Mouse (Mus musculus) limb, embryonic 13.5 days (tissue): ENCODE data around the gene Gmip. TPM values are rescaled to one million over a fixed set of nuclear protein-coding genes. Genes with fewer than 3 reads are reported as not detected.

Source experiments
- ATAC-seq: fragments of 200-750 bp; cut with Nextera tagmentation; 2 replicates; pipeline ENCODE4 v1.8.0; 2017; ENCODE audit warnings: low read depth, moderate number of reproducible peaks, moderate TSS enrichment; ENCODE audit not compliant: low FRiP score
- H3K27ac ChIP-seq: fragments of 300-500 bp; sonication (generic); 2 replicates; pipeline ENCODE4 v1.5.1; 2015; ENCODE audit warnings: inconsistent platforms, mild to moderate bottlenecking, moderate library complexity
- H3K27me3 ChIP-seq: fragments of 300-500 bp; sonication (generic); 2 replicates; pipeline ENCODE4 v1.6.1; 2015; ENCODE audit warnings: mild to moderate bottlenecking, inconsistent platforms
- H3K36me3 ChIP-seq: fragments of 300-500 bp; sonication (generic); 2 replicates; pipeline ENCODE4 v1.6.1; 2015; ENCODE audit warnings: inconsistent platforms, mild to moderate bottlenecking, moderate library complexity
- H3K4me1 ChIP-seq: fragments of 300-500 bp; sonication (generic); 2 replicates; pipeline ENCODE4 v1.6.1; 2015; ENCODE audit warnings: inconsistent platforms
- H3K4me2 ChIP-seq: fragments of 300-500 bp; sonication (generic); replicated peaks from 2 replicates; pipeline ENCODE4 v1.6.1; 2015; ENCODE audit warnings: inconsistent platforms, mild to moderate bottlenecking, moderate library complexity
- H3K4me3 ChIP-seq: fragments of 300-500 bp; sonication (generic); 2 replicates; pipeline ENCODE4 v1.5.1; 2015; ENCODE audit warnings: moderate library complexity, mild to moderate bottlenecking, inconsistent platforms
- H3K9ac ChIP-seq: fragments of 300-500 bp; sonication (generic); 2 replicates; pipeline ENCODE4 v1.6.1; 2015; ENCODE audit warnings: mild to moderate bottlenecking, inconsistent platforms
- H3K9me3 ChIP-seq: fragments of 300-500 bp; sonication (generic); 2 replicates; pipeline ENCODE4 v1.6.1; 2016; ENCODE audit warnings: inconsistent platforms
- WGBS: fragments of 180-500 bp; shearing (Covaris S2); methylation state at CpG from one replicate; pipeline ENCODE4 v1.1.7; 2015; 5-methylcytosine and 5-hydroxymethylcytosine counted together
- polyA plus RNA-seq: library from polyadenylated mRNA; unstranded; fragments of >200 nt; fragmentation: Nextera tagmentation; extraction: Ambion mirVana; gene quantifications from 2 replicates; pipeline ENCODE4 v1.2.1, GENCODE M21; 2015

Gmip gene
- polyA plus RNA-seq, 1 experiment from 2014 or later = 7.3 TPM

GRCm38 (mm10) chr8:69847167-69848065 lies 38.9 kb downstream of the Gmip start:
- H3K9ac ChIP-seq = no peak overlapping the region
- H3K4me1 ChIP-seq = no peaks in the 10 kb centered on the region
- no peak overlapping the region for H3K4me2 ChIP-seq
- no peak for ATAC-seq
- no peaks in the 10 kb centered on the region for H3K9me3 ChIP-seq
- H3K36me3 ChIP-seq = no peaks in the 10 kb centered on the region
- H3K27ac ChIP-seq = no peak overlapping the region
- H3K27me3 ChIP-seq = no peaks in the 10 kb centered on the region
- no peak overlapping the region for H3K4me3 ChIP-seq
- 63% methylated on average over 3 of the region's 3 CpGs for WGBS

DNA sequence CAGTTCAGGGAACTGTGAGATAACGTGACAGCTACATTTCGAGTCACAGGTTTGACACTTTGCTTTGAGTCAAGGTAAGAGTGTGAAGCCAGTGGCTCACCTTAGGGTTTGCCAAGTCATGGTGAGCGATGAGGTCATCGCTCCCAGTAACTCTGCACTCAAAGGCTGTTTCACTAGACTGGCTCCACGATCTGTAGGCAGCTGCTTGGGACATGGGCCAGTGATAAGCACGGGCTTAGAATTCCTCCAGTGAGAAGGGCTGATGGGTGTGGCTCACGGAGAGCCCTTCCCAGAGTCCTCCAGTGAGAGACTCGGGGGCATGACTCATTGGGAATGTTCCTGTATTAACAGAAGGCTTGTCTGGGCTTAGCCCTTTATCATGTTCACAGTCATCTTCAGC lies 40.5 kb downstream of the Gmip start:
- peak; percentile 15; the same call in 1 of the 2 replicates for ATAC-seq
- H3K4me3 ChIP-seq = no peak overlapping the region
- no peaks in the 10 kb centered on the region for H3K4me1 ChIP-seq
- no peaks in the 10 kb centered on the region for H3K9me3 ChIP-seq
- H3K36me3 ChIP-seq = no peaks in the 10 kb centered on the region
- H3K27ac ChIP-seq = no peak overlapping the region
- no peaks in the 10 kb centered on the region for H3K27me3 ChIP-seq
- H3K4me2 ChIP-seq = no peak overlapping the region
- no peak overlapping the region for H3K9ac ChIP-seq
- 83% methylated on average over 8 of the region's 8 CpGs for WGBS

GRCm38 (mm10) chr8:69849899-69850298 lies 41.4 kb downstream of the Gmip start:
- Histone ChIP-seq H3K4me1 (no peaks in the 10 kb centered on the region), H3K4me3 (no peak overlapping the region), H3K27ac (no peak overlapping the region), H3K4me2 (no peak overlapping the region), H3K36me3 (no peaks in the 10 kb centered on the region), H3K9me3 (no peaks in the 10 kb centered on the region), H3K9ac (no peak overlapping the region), H3K27me3 (no peaks in the 10 kb centered on the region)
- ATAC-seq = no peak
- 37% methylated on average over 3 of the region's 3 CpGs for WGBS

- Histone ChIP-seq H3K4me1 (no peaks in the 10 kb centered on the region), H3K9me3 (no peaks in the 10 kb centered on the region), H3K27me3 (no peaks in the 10 kb centered on the region), H3K4me2 (no peak overlapping the region), H3K36me3 (no peaks in the 10 kb centered on the region), H3K27ac (no peak overlapping the region), H3K9ac (no peak overlapping the region), H3K4me3 (no peak overlapping the region)
- no peak for ATAC-seq
- 77% methylated on average over 7 of the region's 7 CpGs for WGBS
These were observed 42.5 kb downstream of the Gmip start for GRCm38 (mm10) chr8:69850926-69851506.

GRCm38 (mm10) chr8:69853869-69854268 lies 45.4 kb downstream of the Gmip start:
- Histone ChIP-seq H3K36me3 (no peaks in the 10 kb centered on the region), H3K4me3 (no peak overlapping the region), H3K27ac (no peak overlapping the region), H3K4me1 (no peaks in the 10 kb centered on the region), H3K27me3 (no peaks in the 10 kb centered on the region), H3K9ac (no peak overlapping the region), H3K9me3 (no peaks in the 10 kb centered on the region), H3K4me2 (no peak overlapping the region)
- 91% methylated on average over 10 of the region's 10 CpGs for WGBS
- no peak for ATAC-seq

GRCm38 (mm10) chr8:69860807-69861206 lies 52.3 kb downstream of the Gmip start:
- H3K9me3 ChIP-seq = no peaks in the 10 kb centered on the region
- no peak overlapping the region for H3K4me3 ChIP-seq
- H3K9ac ChIP-seq = no peak overlapping the region
- H3K4me1 ChIP-seq = no peaks in the 10 kb centered on the region
- no peak for ATAC-seq
- H3K27me3 ChIP-seq = no peaks in the 10 kb centered on the region
- H3K27ac ChIP-seq = no peak overlapping the region
- no peak overlapping the region for H3K4me2 ChIP-seq
- WGBS = 58% methylated on average over 4 of the region's 4 CpGs
- no peaks in the 10 kb centered on the region for H3K36me3 ChIP-seq

DNA sequence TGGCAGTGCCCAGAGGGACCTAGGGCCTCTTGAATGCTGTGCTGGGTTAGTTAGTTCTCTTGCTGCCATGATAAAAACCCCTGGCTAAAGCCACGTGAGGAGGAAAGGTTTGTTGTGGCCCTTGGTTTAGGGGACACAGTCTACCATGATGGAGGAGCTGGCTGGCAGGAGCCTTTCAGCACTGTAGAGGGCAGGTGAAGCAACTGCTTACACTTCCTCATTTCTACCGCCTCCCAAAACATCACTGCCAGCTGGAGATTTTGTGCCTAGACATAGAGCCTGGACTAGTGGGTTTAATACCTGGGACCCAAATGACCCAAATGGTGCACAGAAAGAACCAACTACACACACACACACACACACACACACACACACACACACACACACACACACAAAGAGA lies 52.8 kb downstream of the Gmip start:
- WGBS = 75% methylated on average over 2 of the region's 2 CpGs
- H3K9me3 ChIP-seq = no peaks in the 10 kb centered on the region

DNA sequence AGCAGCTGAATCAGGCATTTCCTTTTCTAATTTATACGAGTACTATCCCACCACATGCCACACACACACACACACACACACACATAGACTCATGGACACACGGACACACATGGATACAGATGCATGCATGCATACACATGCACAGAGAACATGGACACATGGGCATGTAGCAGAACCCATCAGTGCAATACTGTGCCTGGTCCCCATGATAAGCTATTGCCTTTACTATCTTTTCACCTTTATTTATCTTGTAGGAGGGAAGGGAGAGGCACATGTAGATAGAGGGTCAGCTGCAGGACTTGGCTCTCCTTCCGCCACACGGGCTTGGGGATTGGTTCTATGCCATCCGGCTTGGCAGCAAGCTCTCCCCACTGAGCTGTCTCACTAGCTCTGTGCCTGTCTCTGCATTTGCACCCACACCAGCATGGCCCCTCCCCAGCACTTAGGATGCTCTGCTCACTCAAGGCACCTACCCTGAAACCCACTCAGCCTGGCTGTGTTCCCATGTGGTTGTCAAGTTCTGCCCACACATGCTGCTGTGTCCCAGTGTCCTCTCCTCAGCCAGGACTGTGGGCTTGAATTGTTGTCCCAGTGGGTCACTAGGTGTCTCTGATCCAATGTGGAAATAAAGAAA lies 55.0 kb downstream of the Gmip start:
- Histone ChIP-seq H3K4me2 (no peak overlapping the region), H3K4me1 (no peaks in the 10 kb centered on the region), H3K27me3 (no peaks in the 10 kb centered on the region), H3K4me3 (no peak overlapping the region), H3K9me3 (no peaks in the 10 kb centered on the region), H3K27ac (no peak overlapping the region), H3K36me3 (no peaks in the 10 kb centered on the region), H3K9ac (no peak overlapping the region)
- ATAC-seq = no peak
- WGBS = 83% methylated on average over 5 of the region's 5 CpGs

More for the DNA sequence above, 52.8 kb downstream of the Gmip start:
- Histone ChIP-seq H3K27ac (no peak overlapping the region), H3K4me2 (no peak overlapping the region), H3K4me3 (no peak overlapping the region), H3K4me1 (no peaks in the 10 kb centered on the region), H3K27me3 (no peaks in the 10 kb centered on the region), H3K9ac (no peak overlapping the region), H3K36me3 (no peaks in the 10 kb centered on the region)
- ATAC-seq = no peak

DNA sequence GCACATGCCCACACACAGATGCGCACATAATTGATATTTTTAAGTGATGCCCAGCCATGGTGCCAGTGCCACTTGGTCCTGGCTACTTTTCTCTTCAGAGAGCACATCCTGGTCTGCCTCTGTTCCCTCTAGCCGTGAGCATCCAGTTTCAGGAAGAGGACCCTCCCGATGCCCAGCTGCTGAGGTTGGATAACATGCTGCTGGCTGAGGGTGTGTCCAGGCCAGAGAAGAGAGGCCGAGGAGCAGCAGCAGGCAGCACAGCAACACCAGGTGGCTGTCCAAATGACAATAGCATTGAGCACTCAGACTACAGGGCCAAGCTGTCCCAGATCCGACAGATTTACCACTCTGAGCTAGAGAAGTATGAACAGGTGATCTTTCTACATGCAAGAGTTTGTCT lies 55.7 kb downstream of the Gmip start:
- H3K4me1 ChIP-seq = no peaks in the 10 kb centered on the region
- H3K27ac ChIP-seq = no peak overlapping the region
- no peak overlapping the region for H3K4me2 ChIP-seq
- no peaks in the 10 kb centered on the region for H3K36me3 ChIP-seq
- H3K27me3 ChIP-seq = no peaks in the 10 kb centered on the region
- H3K9me3 ChIP-seq = no peaks in the 10 kb centered on the region
- WGBS = 66% methylated on average over 5 of the region's 5 CpGs
- no peak overlapping the region for H3K4me3 ChIP-seq
- 0 out of 2 replicates have a peak overlapping the region, but pooled peaks have one; percentile 8 for H3K9ac ChIP-seq
- ATAC-seq = no peak

DNA sequence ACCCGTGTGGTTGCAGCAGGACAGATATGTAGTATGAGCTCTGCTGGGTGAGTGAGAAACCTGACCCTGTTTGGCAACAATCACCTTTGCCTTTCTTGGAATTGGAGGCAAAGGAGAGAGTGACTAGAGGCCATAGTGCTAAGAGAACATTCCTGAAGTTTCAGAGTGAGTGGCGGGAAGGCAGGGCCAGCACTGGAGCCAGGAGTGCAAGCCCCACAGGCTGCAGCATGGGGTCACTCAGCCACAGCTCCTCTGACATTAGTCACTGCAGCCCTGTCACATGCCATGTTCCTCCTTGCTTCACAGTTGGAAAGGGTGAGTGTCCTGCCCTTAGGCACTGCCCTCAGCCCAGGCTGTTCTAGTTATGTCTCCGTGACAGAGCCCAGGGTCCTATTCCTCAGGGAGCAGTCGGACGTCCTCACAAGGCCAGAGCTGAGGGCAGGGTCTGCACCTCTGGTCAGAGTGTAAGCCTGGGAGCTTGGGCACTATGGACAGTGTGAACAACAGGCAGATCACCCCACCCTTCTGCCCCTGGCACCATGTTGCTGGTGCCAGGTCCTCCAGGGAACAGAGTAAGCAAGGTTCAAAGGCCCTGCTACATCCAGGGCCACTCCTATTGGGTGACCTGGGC lies 59.3 kb downstream of the Gmip start:
- H3K9me3 ChIP-seq = no peaks in the 10 kb centered on the region
- peak overlapping the region; percentile 39; the same call in 1 of the 2 replicates for H3K9ac ChIP-seq
- no peak overlapping the region for H3K4me2 ChIP-seq
- no peak overlapping the region for H3K4me3 ChIP-seq
- H3K36me3 ChIP-seq = no peaks in the 10 kb centered on the region
- H3K27ac ChIP-seq = no peak overlapping the region
- H3K27me3 ChIP-seq = no peaks in the 10 kb centered on the region
- 61% methylated on average over 5 of the region's 5 CpGs for WGBS
- ATAC-seq = no peak
- no peaks in the 10 kb centered on the region for H3K4me1 ChIP-seq

DNA sequence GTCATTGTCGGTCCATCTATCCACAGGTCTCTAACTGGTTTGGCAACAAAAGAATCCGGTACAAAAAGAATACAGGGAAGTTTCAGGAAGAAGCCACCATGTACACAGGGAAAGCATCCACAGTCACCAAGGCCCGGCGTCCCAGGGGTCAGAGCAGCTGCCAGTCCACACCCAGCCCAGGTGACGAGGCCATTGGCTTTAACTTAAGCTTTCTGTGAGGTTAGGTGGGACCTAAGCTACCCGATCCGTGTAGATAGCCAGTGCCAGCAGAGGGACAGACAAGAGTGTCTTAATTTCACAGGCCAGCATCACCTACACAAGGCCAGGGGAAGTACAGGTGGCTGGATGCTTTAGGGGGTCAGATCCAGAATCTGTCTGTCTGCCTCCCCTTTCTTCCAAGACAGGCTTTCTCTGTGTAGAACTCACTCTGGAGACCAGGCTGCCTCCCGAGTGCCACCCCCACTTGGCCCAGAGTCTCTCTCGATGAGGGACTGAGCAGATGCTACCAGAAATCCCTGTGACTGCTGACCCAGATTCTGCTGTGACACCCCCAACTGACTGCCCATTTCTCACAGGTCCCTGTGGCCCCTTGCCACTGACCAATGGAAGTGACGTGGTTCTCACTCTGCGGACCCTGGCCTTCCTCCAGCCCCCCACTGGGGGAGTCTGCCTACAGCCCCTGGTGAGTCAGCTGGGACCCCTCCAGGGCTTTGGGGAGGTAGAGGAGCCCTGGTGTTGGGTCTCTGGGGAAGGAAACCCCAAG lies 61.7 kb downstream of the Gmip start:
- Histone ChIP-seq H3K36me3 (no peaks in the 10 kb centered on the region), H3K4me1 (0 out of 2 replicates have a peak, but pooled peaks cover 2% of the 10 kb centered on the region), H3K9ac (no peak overlapping the region), H3K4me2 (no peak overlapping the region), H3K9me3 (no peaks in the 10 kb centered on the region), H3K27me3 (no peaks in the 10 kb centered on the region), H3K4me3 (no peak overlapping the region), H3K27ac (no peak overlapping the region)
- no peak for ATAC-seq
- WGBS = 80% methylated on average over 11 of the region's 11 CpGs
